Mouse (Mus musculus) c-Kit-positive CD71-positive TER-119-negative erythroid progenitor cells, embryonic 14.5 days (primary cell): ENCODE results near the gene Gucy1b2.

Experiments
- DNase-seq: peaks from one replicate; pipeline ENCODE4 v3.0.0-alpha.2; 2013; ENCODE audit warnings: low read depth

The Gucy1b2 gene

GRCm38 (mm10) chr14:62443840-62444430 is 12.2 kb downstream of the Gucy1b2 start:
- DNase-seq, result no peak

GRCm38 (mm10) chr14:62442971-62443370 is 13.1 kb downstream of the Gucy1b2 start:
- no peak for DNase-seq

GRCm38 (mm10) chr14:62440036-62440435 is 16.1 kb downstream of the Gucy1b2 start:
- no peak for DNase-seq

GRCm38 (mm10) chr14:62438236-62438635 is 17.9 kb downstream of the Gucy1b2 start:
- no peak for DNase-seq

- DNase-seq, result no peak
Measured at GRCm38 (mm10) chr14:62437806-62438205, 18.3 kb downstream of the Gucy1b2 start.

- DNase-seq, result no peak
Measured at GRCm38 (mm10) chr14:62425277-62425691, 30.8 kb downstream of the Gucy1b2 start.

- DNase-seq, result no peak
Measured at GRCm38 (mm10) chr14:62422265-62422664, 33.8 kb downstream of the Gucy1b2 start.

- no peak for DNase-seq
Measured at GRCm38 (mm10) chr14:62417501-62417900, 38.6 kb downstream of the Gucy1b2 start.

GRCm38 (mm10) chr14:62416742-62417134 is 39.4 kb downstream of the Gucy1b2 start:
- no peak for DNase-seq

- DNase-seq, result no peak
Measured at GRCm38 (mm10) chr14:62416007-62416741, 39.9 kb downstream of the Gucy1b2 start.

- DNase-seq, result no peak
Measured at GRCm38 (mm10) chr14:62395346-62395745, 60.7 kb downstream of the Gucy1b2 start.

- no peak for DNase-seq
Measured at GRCm38 (mm10) chr14:62392754-62393153, 63.3 kb downstream of the Gucy1b2 start.

GRCm38 (mm10) chr14:62389729-62390536 is 66.2 kb downstream of the Gucy1b2 start:
- no peak for DNase-seq

- no peak for DNase-seq
Measured at GRCm38 (mm10) chr14:62389064-62389728, 66.9 kb downstream of the Gucy1b2 start.

- DNase-seq, result no peak
Measured at GRCm38 (mm10) chr14:62383786-62384299, 72.2 kb downstream of the Gucy1b2 start.

GRCm38 (mm10) chr14:62383109-62383508 is 73.0 kb downstream of the Gucy1b2 start:
- no peak for DNase-seq

GRCm38 (mm10) chr14:62380606-62381005 is 75.5 kb downstream of the Gucy1b2 start:
- DNase-seq, result no peak

GRCm38 (mm10) chr14:62379391-62379790 is 76.7 kb downstream of the Gucy1b2 start:
- no peak for DNase-seq

- no peak for DNase-seq
Measured at GRCm38 (mm10) chr14:62376115-62376514, 80.0 kb downstream of the Gucy1b2 start.

GRCm38 (mm10) chr14:62375694-62376093 is 80.4 kb downstream of the Gucy1b2 start:
- DNase-seq, result no peak

GRCm38 (mm10) chr14:62374001-62374400 is 82.1 kb downstream of the Gucy1b2 start:
- DNase-seq, result no peak

GRCm38 (mm10) chr14:62370819-62371218 is 85.3 kb downstream of the Gucy1b2 start:
- DNase-seq, result no peak
